In the genomic region with DNA sequence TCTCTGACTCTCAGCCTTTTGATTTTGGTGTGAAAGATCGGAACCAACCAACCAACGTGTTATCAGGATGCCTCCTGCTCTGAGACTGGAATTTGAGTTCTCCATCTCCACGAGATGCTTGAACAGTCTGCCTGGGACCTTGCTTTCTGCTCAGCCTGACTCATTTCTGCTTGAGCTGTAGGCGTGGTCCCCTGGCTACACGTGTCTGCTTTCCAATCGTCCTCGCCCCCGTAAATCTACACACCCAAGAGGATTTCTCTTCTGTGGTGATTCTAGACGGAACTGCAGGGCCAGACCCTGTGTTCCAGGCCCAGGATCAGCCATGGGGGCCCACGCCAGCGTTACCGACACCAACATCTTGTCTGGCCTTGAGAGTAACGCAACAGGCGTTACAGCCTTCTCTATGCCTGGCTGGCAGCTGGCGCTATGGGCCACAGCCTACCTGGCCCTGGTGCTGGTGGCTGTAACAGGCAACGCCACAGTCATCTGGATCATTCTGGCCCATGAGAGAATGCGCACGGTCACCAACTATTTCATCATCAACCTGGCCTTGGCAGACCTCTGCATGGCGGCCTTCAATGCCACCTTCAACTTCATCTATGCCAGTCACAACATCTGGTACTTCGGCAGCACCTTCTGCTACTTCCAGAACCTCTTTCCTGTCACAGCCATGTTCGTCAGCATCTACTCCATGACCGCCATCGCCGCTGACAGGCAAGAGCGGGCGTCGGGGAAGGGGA, we compare ENCODE assay signal across 15 mouse cellular contexts. TPM values are rescaled to one million over a fixed set of nuclear protein-coding genes. Genes with fewer than 3 reads are reported as not detected.
"Had no signal": no experiment of that assay in that cellular context is flagged by ENCODE, and none has a peak within 500 bp of the region (broad histone marks: within the 10 kb centered on the region; RNA-seq: fewer than 3 reads in every experiment).

No protein-coding gene starts in this region.

- H3K9me3 ChIP-seq: limb, embryonic 13.5 days; midbrain, embryonic 10.5 days; midbrain, embryonic 15.5 days had no signal

- H3K27ac ChIP-seq: layer of hippocampus, adult 2 months; limb, embryonic 13.5 days; liver, embryonic 14.5 days; midbrain, embryonic 10.5 days; midbrain, embryonic 15.5 days had no signal

- H3K4me1 ChIP-seq: limb, embryonic 13.5 days; midbrain, embryonic 10.5 days; midbrain, embryonic 15.5 days had no signal

- H3K9ac ChIP-seq: limb, embryonic 13.5 days; liver, embryonic 14.5 days; midbrain, embryonic 15.5 days had no signal

- H3K4me2 ChIP-seq: limb, embryonic 13.5 days; midbrain, embryonic 15.5 days had no signal

- H3K36me3 ChIP-seq: limb, embryonic 13.5 days; midbrain, embryonic 10.5 days; midbrain, embryonic 15.5 days had no signal

- H3K27me3 ChIP-seq: midbrain, embryonic 15.5 days had no signal

- H3K4me3 ChIP-seq: layer of hippocampus, adult 2 months; limb, embryonic 13.5 days; midbrain, embryonic 10.5 days; midbrain, embryonic 15.5 days had no signal

- DNase-seq: kidney, adult 18-20 months; kidney, postnatal 10 days; left cerebral cortex, postnatal 4 days; lung, adult 18-20 months; lung, postnatal 36 days; thymus, adult 18-20 months; thymus, postnatal 25 days had no signal

- ATAC-seq: midbrain, embryonic 15.5 days had no signal

RNA-seq across cellular contexts. Expression of a gene that starts 0.4 kb away (rescaled TPM):
- total RNA-seq: layer of hippocampus, adult 2 months; left cerebral cortex, postnatal 4 days; liver, adult 2 months; megakaryocyte progenitor cell, adult 5-6 weeks had no signal
- polyA plus RNA-seq: kidney, embryonic 14.5 days; limb, embryonic 13.5 days; liver, adult 2 months; liver, embryonic 14.5 days; midbrain, embryonic 10.5 days; midbrain, embryonic 15.5 days had no signal
